8 mouse cellular contexts compared by ENCODE assay signal in genomic region chr9:61404998-61405621, GRCm38 (mm10). TPM values are rescaled to one million over a fixed set of nuclear protein-coding genes. Genes with fewer than 3 reads are reported as not detected.
DNase-seq lines count a peak whose midpoint lies in the region; ATAC-seq and TF ChIP-seq lines count a peak whose summit lies in the region.

No protein-coding gene starts in this region.

- peak overlapping the region; percentile 57 for H3K4me3 ChIP-seq in E14TG2a.4 (replicated peaks; ENCODE audit: low read length)
- H3K4me3 ChIP-seq in forebrain, embryonic 16.5 days (replicated peaks; ENCODE audit: low read length): peak overlapping the region; percentile 18; the same call in 1 of the 2 replicates
- no peak overlapping the region for H3K4me3 ChIP-seq in lung, embryonic 16.5 days (ENCODE audit: low read length)

- H3K36me3 ChIP-seq in E14TG2a.4 (ENCODE audit: insufficient read depth, low read length): peaks cover 96% of the 10 kb centered on the region
- peaks cover 25% of the 10 kb centered on the region for H3K36me3 ChIP-seq in forebrain, embryonic 16.5 days (ENCODE audit: control insufficient read depth, insufficient read depth)
- H3K36me3 ChIP-seq in lung, embryonic 16.5 days (ENCODE audit: control insufficient read depth, insufficient read depth, low read length): peaks cover 39% of the 10 kb centered on the region

- 3% methylated on average over 19 of the region's 19 CpGs for WGBS in forebrain, embryonic 16.5 days
- 20% methylated on average over 19 of the region's 19 CpGs for WGBS in lung, embryonic 16.5 days

- DNase-seq in brain, embryonic 18.5 days (ENCODE audit: low read depth, low spot score): peak; percentile 79
- peak; percentile 70 to 73 for DNase-seq in heart, postnatal 14 days
- DNase-seq in kidney, postnatal 4 days: peak; percentile 86 to 89
- peak; percentile 99 for DNase-seq in retina, postnatal 1 day

- H3K4me2 ChIP-seq in forebrain, embryonic 16.5 days (ENCODE audit: low read length): peak overlapping the region; percentile 49
- peak overlapping the region; percentile 17 for H3K4me2 ChIP-seq in lung, embryonic 16.5 days (ENCODE audit: low read depth, low read length)

- H3K27ac ChIP-seq in forebrain, embryonic 16.5 days (ENCODE audit: low read length): peak overlapping the region; percentile 80
- H3K27ac ChIP-seq in lung, embryonic 16.5 days (ENCODE audit: low read length): peak overlapping the region; percentile 47

- H3K9ac ChIP-seq in forebrain, embryonic 16.5 days (replicated peaks; ENCODE audit: low read depth, low read length): no peak overlapping the region
- H3K9ac ChIP-seq in lung, embryonic 16.5 days (ENCODE audit: low read length): no peak overlapping the region

- ATAC-seq in forebrain, embryonic 16.5 days: peak; percentile 86
- peak; percentile 90 for ATAC-seq in lung, embryonic 16.5 days (ENCODE audit: low read depth)
- no peak for ATAC-seq in erythroid progenitor cell, adult 5-6 weeks (replicated peaks; ENCODE audit: low FRiP score, poor library complexity, severe bottlenecking)

- intact Hi-C loops in heart, postnatal 14 days (cut with DNase I): no loop called here

- peaks cover 87% of the 10 kb centered on the region for H3K4me1 ChIP-seq in E14TG2a.4 (replicated peaks; ENCODE audit: low read depth, low read length)
- H3K4me1 ChIP-seq in forebrain, embryonic 16.5 days (replicated peaks; ENCODE audit: control insufficient read depth, insufficient read depth, low read length): peaks cover 79% of the 10 kb centered on the region
- peaks cover 28% of the 10 kb centered on the region for H3K4me1 ChIP-seq in lung, embryonic 16.5 days (replicated peaks; ENCODE audit: control insufficient read depth, insufficient read depth, low read length)

- no peaks in the 10 kb centered on the region for H3K9me3 ChIP-seq in E14TG2a.4 (ENCODE audit: low read length)
- H3K9me3 ChIP-seq in forebrain, embryonic 16.5 days (ENCODE audit: control insufficient read depth, low read length): no peaks in the 10 kb centered on the region
- no peaks in the 10 kb centered on the region for H3K9me3 ChIP-seq in lung, embryonic 16.5 days (ENCODE audit: control insufficient read depth, low read length)

- H3K27me3 ChIP-seq in E14TG2a.4 (ENCODE audit: insufficient read depth, low read length): no peaks in the 10 kb centered on the region
- no peaks in the 10 kb centered on the region for H3K27me3 ChIP-seq in forebrain, embryonic 16.5 days (replicated peaks; ENCODE audit: control insufficient read depth, insufficient read depth, low read length)
- no peaks in the 10 kb centered on the region for H3K27me3 ChIP-seq in lung, embryonic 16.5 days (ENCODE audit: control insufficient read depth, insufficient read depth, low read depth, low read length)

- no peak for TF ChIP-seq CTCF in E14TG2a.4 (conservative IDR thresholded peaks at IDR 0.05; ENCODE audit: low read length)

RNA-seq across cellular contexts. Expression of gene Tle3, which starts 32.9 kb away (rescaled TPM):
- 36.8 and 42.5 TPM in 2 replicates for polyA plus RNA-seq in forebrain, embryonic 16.5 days (2015; fragmentation: Nextera tagmentation; extraction: Ambion mirVana)
- 10 to 100 TPM; 24.4 to 29.0 TPM for total RNA-seq in heart, postnatal 14 days (2021)
- polyA plus RNA-seq in lung, embryonic 16.5 days (2015; fragmentation: Nextera tagmentation; extraction: Ambion mirVana): 23.3 and 23.4 TPM in 2 replicates
- total RNA-seq in erythroid progenitor cell, adult 5-6 weeks (2015; ENCODE audit: low replicate concordance): 9.7 and 20.5 TPM in 2 replicates
- total RNA-seq in erythroid progenitor cell, adult 5-6 weeks (2017; ENCODE audit: low replicate concordance): 14.6 and 23.9 TPM in 2 replicates
